Mouse (Mus musculus): ENCODE results near the gene Gcnt3. TPM values are rescaled to one million over a fixed set of nuclear protein-coding genes. Genes with fewer than 3 reads are reported as not detected.

Gcnt3 gene
- not detected for total RNA-seq (2023)

GRCm38 (mm10) chr9:70037988-70038387, at the start of gene Gcnt3:
Gene Gcnt3 (minus strand): TSS chr9:70038088.

GRCm38 (mm10) chr9:70012408-70012901, 25.4 kb downstream of the Gcnt3 start, which contains the start of gene Gtf2a2:
Gene Gtf2a2 (plus strand): TSS chr9:70012550.

GRCm38 (mm10) chr9:69989303-69990121, 48.4 kb downstream of the Gcnt3 start, which contains the start of gene Bnip2:
Gene Bnip2 (plus strand): TSS chr9:69989466.

Other genes with a start within 250 kb of the Gcnt3 start
- 100 to 1,000 TPM; 118 to 149 TPM for gene Bnip2, start 48.6 kb downstream of the Gcnt3 start, total RNA-seq (2023)
- gene Gtf2a2, start 25.5 kb downstream of the Gcnt3 start, total RNA-seq (2023): 10 to 100 TPM; 71.3 to 77.2 TPM
- gene Fam81a, start 104.5 kb upstream of the Gcnt3 start, total RNA-seq (2023): not detected
- 1 to 10 TPM; 4.8 to 6.2 TPM for gene Myo1e, start 169.3 kb upstream of the Gcnt3 start, total RNA-seq (2023)

Data from monocyte, adult 59 days (primary cell).